Mouse (Mus musculus) MN1 (cell line): ENCODE results near the gene Kdm4a.

Experiments used
- DNase-seq: peaks from one replicate; pipeline ENCODE4 v3.0.0-alpha.2; 2016; ENCODE audit warnings: low spot score

Kdm4a gene

GRCm38 (mm10) chr4:118179467-118180300 lies at the start of gene Kdm4a:
Gene Kdm4a, minus strand, starts transcription at chr4:118180043.
- peak; percentile 94 for DNase-seq

GRCm38 (mm10) chr4:118229035-118229770 lies 49.4 kb upstream of the Kdm4a start:
- DNase-seq: no peak

- DNase-seq: no peak
These were observed 47.6 kb upstream of the Kdm4a start for GRCm38 (mm10) chr4:118227398-118227797.

GRCm38 (mm10) chr4:118221261-118221660 lies 41.4 kb upstream of the Kdm4a start:
- DNase-seq: peak; percentile 19

DNA sequence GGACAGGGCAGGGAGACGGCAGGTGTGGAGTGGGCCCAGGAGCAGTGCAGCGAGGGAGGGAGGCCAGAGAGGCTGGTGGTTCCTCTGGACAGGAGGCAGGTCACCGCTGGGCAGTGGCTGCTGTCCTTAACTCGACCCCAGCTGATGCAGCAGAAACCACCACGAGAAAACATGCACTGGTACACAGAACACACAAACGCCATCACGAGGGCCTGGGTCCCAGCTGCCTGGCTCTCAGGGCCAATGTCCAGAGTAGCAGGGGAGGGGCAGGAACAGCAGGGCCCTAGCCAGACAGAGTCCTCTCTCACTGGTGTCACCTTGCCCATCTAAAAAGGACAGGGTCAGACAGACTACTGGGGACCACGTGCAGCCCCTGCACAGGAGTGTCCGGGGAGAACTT lies 40.9 kb upstream of the Kdm4a start:
- DNase-seq: no peak

- peak; percentile 7 for DNase-seq
These were observed 39.6 kb upstream of the Kdm4a start for GRCm38 (mm10) chr4:118219487-118219886.

DNA sequence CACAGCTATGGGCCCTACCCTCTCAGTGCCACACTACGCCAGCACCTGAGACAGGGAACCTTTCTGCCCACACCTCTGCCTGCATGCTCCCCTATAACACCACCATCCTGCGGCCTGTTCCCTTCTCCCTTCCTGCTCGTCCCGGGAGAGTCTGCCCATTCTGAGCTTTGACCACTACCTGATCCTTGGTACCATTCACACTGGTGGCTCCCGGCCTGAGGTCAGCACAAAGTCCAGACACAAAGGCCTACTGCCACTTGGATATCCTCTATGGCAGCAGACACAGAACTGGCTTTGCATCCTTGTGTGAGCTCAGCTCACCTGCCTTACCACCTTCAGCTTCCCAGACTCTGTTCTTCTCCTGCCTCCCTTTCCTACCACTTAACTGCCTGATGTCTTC lies 38.7 kb upstream of the Kdm4a start:
- DNase-seq: no peak

DNA sequence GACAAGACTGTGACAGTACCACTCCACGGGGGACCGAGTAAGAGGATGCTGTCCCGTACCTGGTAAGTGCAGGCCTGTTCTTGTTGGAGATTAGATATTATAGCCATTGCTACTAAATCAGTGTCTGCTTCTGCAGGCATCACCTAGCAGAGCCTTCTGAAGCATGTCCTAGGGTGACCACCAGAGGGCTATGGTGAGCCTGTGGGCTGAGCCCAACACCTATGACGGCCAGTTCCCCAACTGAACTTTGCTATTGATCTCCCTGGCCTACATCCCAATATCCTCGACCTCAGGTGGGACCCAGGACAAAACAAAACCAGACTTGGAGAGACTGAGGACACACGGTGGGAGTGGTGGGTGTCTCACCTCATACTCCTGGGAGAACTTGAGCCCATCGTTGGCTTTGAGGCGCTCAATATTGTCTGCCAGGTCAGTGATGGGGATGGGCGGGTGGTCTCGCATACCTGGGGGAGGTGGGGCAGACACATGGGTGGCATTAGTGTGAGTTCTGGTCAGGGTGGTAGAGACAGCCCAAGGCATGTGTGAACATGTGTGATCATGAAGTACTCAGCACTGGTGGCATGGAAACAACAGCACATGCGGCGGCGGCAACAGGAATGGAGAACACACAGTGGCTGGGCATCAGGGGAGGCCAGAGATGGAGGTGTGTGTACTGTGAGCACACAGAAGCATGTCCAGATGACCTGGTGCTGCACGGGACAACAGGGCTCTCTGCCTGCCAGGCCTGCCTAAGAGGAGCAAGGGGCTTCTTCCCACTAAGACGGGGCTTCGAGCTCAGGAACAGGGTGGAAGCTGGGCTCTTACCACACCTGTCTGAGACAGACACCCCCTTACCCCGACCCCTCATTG lies 37.1 kb upstream of the Kdm4a start:
- peak; percentile 44 for DNase-seq

- DNase-seq: no peak
These were observed 35.0 kb upstream of the Kdm4a start for GRCm38 (mm10) chr4:118214891-118215290.

DNA sequence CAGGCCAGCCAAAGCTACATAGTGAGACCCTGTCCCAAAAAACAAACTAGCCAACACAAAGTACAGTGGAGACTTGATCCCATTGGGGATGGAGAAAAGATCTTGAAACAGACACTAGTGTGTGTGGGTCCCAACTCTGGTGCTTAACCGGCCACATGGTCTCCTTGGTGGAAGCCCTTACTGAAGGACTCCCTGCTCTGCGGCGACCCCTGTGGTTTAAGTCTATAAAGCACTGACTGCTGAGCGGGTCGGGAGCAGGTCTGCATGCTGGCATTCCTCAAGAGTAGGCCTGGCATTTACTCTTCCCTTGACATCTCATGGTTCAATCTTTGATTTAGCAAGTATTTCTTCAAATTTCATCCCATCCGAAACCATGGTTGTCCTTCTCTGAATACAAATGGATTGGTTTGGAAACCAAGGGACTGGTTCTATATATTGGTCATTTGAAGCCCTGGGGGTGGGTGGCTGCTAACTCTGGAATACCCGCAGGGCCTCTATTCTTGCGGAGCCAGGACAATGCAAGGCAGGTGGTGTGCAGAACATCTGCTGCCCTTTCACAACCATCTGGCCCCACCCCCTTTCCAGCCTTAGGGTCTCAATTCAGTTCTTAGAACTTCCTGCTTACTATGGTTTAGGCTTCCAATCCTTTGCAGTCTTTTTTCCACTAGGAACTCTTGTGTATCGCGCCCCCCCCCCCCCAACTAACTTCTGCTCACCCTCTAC lies 27.2 kb upstream of the Kdm4a start:
- DNase-seq: no peak

DNA sequence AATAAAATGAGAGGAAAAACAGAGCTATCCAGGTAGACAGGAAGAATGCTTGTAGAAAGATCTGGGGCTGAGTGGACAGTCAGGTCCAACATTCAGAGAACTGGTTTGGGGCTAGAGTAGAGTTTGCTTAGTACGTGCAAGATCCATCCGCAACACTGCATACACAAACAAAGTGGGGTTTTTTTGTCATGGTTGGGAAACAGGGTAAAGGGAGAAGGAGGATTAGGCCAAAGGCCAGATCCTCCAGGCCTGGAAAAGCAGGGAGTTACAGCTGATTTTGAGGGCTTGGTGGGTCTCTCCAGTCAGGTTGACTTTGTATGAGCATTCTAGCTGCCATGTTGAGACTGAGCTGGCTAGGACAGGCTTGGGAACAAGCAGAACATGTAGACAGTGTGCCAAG lies 26.1 kb upstream of the Kdm4a start:
- DNase-seq: no peak

DNA sequence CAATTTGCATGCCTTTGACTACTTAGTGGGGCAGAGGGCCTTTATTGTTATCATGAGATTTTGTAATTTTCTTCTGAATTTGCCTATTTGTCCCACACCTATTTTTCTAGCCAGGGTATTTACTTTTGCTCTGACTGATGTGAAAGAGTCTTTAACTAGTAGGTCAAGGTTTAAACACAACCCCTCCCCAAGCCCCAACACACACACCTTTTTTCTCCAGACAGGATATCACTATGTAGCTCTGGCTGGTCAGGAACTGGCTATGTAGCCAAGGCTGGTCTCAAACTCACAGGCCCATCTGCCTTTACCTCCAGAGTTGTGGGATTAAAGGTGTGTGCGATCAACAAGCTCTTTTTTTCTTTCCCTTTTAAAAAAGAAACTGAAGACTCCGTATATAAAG lies 19.2 kb upstream of the Kdm4a start:
- no peak for DNase-seq

GRCm38 (mm10) chr4:118198606-118199005 lies 18.8 kb upstream of the Kdm4a start:
- DNase-seq: no peak

DNA sequence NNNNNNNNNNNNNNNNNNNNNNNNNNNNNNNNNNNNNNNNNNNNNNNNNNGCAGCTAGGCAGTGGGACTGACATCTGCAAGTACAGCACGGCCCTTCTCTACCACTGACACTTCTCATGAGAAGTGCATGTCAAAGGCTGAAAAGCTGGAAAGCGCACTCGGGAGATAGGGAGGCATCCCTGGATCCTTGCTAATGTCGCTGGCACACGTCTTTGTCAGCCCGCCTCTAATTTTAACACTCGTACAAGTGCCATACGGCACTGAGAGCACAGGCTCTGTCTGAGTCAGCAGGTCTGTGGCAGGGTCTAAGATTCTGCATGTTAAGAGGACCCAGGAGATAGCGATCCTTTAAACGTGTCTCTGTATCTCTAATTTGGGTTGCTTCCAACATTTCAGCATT lies 16.3 kb upstream of the Kdm4a start:
- no peak for DNase-seq

GRCm38 (mm10) chr4:118180301-118181080 lies 648 bp upstream of the Kdm4a start:
- DNase-seq: peak; percentile 11

DNA sequence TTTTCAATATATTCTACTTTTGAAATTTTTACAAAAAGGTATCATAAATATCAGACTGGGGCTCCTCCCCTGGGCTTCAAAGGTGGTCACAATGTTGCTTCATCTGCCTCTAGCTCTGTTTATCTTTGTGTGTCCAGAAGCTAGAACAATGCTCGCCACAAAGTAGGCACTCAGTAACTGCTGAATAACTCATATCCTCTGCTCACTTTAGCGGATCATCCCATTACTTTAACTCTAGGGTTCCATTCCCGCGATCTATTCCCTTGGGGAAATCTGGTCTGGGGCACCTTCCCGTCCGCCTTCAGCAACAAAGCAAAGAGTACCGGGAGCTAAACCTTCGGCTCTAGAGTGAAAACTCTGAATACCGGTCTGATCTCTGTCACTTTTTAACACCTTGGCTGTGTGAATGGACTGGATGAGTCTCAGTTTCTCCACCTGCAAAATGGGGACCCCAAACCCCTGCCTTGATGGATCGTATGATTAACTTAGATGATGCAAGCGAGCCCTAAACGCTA lies 834 bp downstream of the Kdm4a start:
- DNase-seq: peak; percentile 45

DNA sequence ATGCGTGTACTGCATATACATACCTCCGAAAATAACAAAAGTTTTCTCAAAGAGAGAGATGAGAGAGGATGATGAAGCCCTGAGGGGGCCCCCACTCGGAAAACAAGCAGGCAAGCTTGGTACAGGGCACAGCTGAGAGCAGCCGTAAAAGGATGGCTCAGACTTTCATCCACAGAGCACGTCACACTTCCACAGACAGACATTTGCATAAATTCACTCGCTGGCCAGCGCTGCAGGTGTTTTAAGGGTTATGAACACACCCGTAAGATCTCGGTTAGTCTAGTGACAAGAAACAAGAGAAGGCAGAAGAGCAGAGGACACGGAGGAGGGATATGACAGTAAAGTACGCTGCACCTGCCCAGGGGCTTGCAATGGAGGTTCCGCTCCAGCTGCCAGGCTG lies 7.4 kb downstream of the Kdm4a start:
- DNase-seq: no peak

- DNase-seq: no peak
These were observed 8.8 kb downstream of the Kdm4a start for GRCm38 (mm10) chr4:118171006-118171405.

GRCm38 (mm10) chr4:118162123-118162522 lies 17.7 kb downstream of the Kdm4a start:
- DNase-seq: no peak

GRCm38 (mm10) chr4:118157666-118158065 lies 22.2 kb downstream of the Kdm4a start:
- no peak for DNase-seq

GRCm38 (mm10) chr4:118156559-118156958 lies 23.3 kb downstream of the Kdm4a start:
- no peak for DNase-seq
